Mouse (Mus musculus): ENCODE data around the gene Csnk1g2.

DNA sequence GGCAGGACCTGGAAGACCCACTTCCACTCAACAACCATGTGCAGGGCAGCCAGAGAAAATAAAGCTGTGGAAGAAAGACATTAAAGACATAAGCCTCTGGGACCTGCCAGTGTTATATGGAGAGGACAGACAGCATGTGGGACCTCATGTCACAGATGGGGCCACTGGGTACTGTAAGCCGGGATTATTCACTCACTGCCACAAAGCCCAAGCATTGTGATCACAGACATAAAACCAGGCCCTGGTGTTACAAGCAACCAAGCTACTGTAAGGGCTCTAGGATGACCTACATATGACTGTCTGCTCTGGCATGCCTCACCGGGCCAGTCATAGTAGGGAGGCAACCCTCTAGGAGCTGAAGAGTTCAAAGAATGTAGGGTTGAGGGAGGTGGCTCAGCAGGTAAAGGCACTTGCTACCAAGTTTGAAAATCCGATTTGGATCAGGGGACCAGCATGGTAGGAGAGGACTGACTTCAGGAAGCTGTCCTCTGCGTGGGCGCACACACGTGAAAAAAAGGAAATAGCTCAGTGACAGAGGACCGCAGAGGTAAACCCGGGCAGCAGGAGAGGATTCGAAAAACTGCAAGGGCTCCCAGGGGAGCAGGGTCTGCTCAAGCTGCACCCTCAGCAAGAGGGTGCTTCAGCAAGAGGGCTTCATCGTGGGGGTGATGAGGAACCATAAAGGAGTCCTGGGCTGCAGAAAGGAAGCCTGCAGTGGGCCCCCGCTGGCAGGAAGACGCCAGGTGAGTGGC is 33.3 kb upstream of the Csnk1g2 start:
- no peak for TF ChIP-seq CTCF (IDR thresholded peaks at IDR 0.05; ENCODE audit: extremely low read depth, insufficient read depth, insufficient read length, insufficient replicate concordance)
- TF ChIP-seq POLR2A (IDR thresholded peaks at IDR 0.05; ENCODE audit: low read depth, low read length), result no peak
